Mouse (Mus musculus) midbrain, embryonic 11.5 days (tissue): Measurements from ENCODE around the gene Rab14. TPM values are rescaled to one million over a fixed set of nuclear protein-coding genes. Genes with fewer than 3 reads are reported as not detected.

Experiments
- ATAC-seq: fragments of 200-750 bp; cut with Nextera tagmentation; 2 replicates; pipeline ENCODE4 v1.8.0; 2017; ENCODE audit warnings: moderate TSS enrichment, moderate library complexity; ENCODE audit not compliant: low FRiP score
- DNase-seq: peaks from one replicate; pipeline ENCODE4 v3.0.0; 2015; ENCODE audit warnings: low spot score; ENCODE audit errors: missing footprints
- H3K27ac ChIP-seq: fragments of 300-500 bp; sonication (generic); 2 replicates; pipeline ENCODE4 v1.5.1; 2014; ENCODE audit warnings: low read depth, low read length
- H3K27me3 ChIP-seq: fragments of 300-500 bp; sonication (generic); 2 replicates; pipeline ENCODE4 v1.6.1; 2014; ENCODE audit warnings: mild to moderate bottlenecking, low read length, moderate library complexity, mixed read lengths; ENCODE audit not compliant: control insufficient read depth, insufficient read depth
- H3K36me3 ChIP-seq: fragments of 300-500 bp; sonication (generic); 2 replicates; pipeline ENCODE4 v1.6.1; 2014; ENCODE audit warnings: mild to moderate bottlenecking, low read length, moderate library complexity, mixed read lengths; ENCODE audit not compliant: control insufficient read depth, insufficient read depth
- H3K4me1 ChIP-seq: fragments of 300-500 bp; sonication (generic); 2 replicates; pipeline ENCODE4 v1.6.1; 2014; ENCODE audit warnings: low read length; ENCODE audit not compliant: control insufficient read depth, insufficient read depth
- H3K4me2 ChIP-seq: fragments of 300-500 bp; sonication (generic); 2 replicates; pipeline ENCODE4 v1.6.1; 2014; ENCODE audit warnings: mild to moderate bottlenecking, moderate library complexity
- H3K4me3 ChIP-seq: fragments of 300-500 bp; sonication (generic); 2 replicates; pipeline ENCODE4 v1.5.1; 2014; ENCODE audit warnings: low read depth, low read length
- H3K9ac ChIP-seq: fragments of 300-500 bp; sonication (generic); 2 replicates; pipeline ENCODE4 v1.6.1; 2014; ENCODE audit warnings: low read length
- H3K9me3 ChIP-seq: fragments of 300-500 bp; sonication (generic); 2 replicates; pipeline ENCODE4 v1.6.1; 2016; ENCODE audit warnings: low read length; ENCODE audit not compliant: control insufficient read depth
- WGBS: fragments of 180-500 bp; shearing (Covaris S2); extraction: QIAGEN DNeasy Blood & Tissue Kit; methylation state at CpG from one replicate; pipeline ENCODE4 v1.1.7; 2014; 5-methylcytosine and 5-hydroxymethylcytosine counted together
- polyA plus RNA-seq: library from polyadenylated mRNA; unstranded; fragments of >200 nt; fragmentation: Nextera tagmentation; extraction: Ambion mirVana; gene quantifications from 2 replicates; pipeline ENCODE4 v1.2.1, GENCODE M21; 2014

Gene Rab14
- polyA plus RNA-seq, result 283 and 293 TPM in 2 replicates

GRCm38 (mm10) chr2:35200898-35201668 lies at the start of gene Rab14:
TSS of gene Rab14 (minus strand) at chr2:35201120.
- peak within 1 kb of the TSS; percentile 90 for H3K27ac ChIP-seq
- DNase-seq (peak; percentile 100), ATAC-seq (peak; percentile 98)
- H3K4me2 ChIP-seq, result peak within 1 kb of the TSS; percentile 74
- under 1% methylated on average over 47 of the region's 47 CpGs for WGBS
- peak within 1 kb of the TSS; percentile 90 for H3K4me3 ChIP-seq
- H3K9me3 ChIP-seq, result no peaks in the 10 kb centered on the region
- H3K36me3 ChIP-seq, result no peaks in the 10 kb centered on the region
- H3K4me1 ChIP-seq, result peaks cover 10% of the 10 kb centered on the region
- peak within 1 kb of the TSS; percentile 96 for H3K9ac ChIP-seq
- no peaks in the 10 kb centered on the region for H3K27me3 ChIP-seq

DNA sequence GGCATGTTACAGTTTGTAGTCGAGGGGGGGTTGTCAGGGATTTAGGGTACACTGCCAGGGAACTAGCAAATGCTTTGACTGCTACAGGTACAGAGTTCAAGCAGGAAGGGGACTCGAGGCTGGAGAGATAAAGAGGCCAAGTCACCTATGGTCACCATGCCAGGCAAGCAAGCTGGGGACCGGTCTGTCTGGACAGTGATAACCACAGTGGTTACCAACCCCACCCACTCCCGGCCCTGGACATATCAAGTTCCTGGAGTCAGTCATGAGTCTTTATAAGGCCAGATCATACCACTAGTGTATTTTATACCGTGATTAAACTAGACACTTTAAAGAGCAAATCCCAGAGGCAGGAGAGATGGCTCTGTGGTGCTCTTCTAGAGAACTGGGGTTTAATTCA lies 46.8 kb upstream of the Rab14 start:
- no peak overlapping the region for H3K27ac ChIP-seq
- no peak overlapping the region for H3K4me3 ChIP-seq
- no peak overlapping the region for H3K9ac ChIP-seq
- H3K4me2 ChIP-seq, result no peak overlapping the region
- no peak for DNase-seq
- no peaks in the 10 kb centered on the region for H3K9me3 ChIP-seq
- no peak for ATAC-seq
- H3K4me1 ChIP-seq, result peaks cover 3% of the 10 kb centered on the region; the same call in 1 of the 2 replicates
- H3K27me3 ChIP-seq, result no peaks in the 10 kb centered on the region
- no peaks in the 10 kb centered on the region for H3K36me3 ChIP-seq
- WGBS, result 72% methylated on average over 5 of the region's 5 CpGs

GRCm38 (mm10) chr2:35244241-35244640 lies 43.3 kb upstream of the Rab14 start:
- no peak for DNase-seq
- WGBS, result 45% methylated on average over 3 of the region's 3 CpGs
- H3K36me3 ChIP-seq, result no peaks in the 10 kb centered on the region
- H3K4me3 ChIP-seq, result no peak overlapping the region
- no peaks in the 10 kb centered on the region for H3K9me3 ChIP-seq
- no peaks in the 10 kb centered on the region for H3K4me1 ChIP-seq
- no peak for ATAC-seq
- no peak overlapping the region for H3K4me2 ChIP-seq
- H3K27me3 ChIP-seq, result no peaks in the 10 kb centered on the region
- H3K9ac ChIP-seq, result no peak overlapping the region
- no peak overlapping the region for H3K27ac ChIP-seq

DNA sequence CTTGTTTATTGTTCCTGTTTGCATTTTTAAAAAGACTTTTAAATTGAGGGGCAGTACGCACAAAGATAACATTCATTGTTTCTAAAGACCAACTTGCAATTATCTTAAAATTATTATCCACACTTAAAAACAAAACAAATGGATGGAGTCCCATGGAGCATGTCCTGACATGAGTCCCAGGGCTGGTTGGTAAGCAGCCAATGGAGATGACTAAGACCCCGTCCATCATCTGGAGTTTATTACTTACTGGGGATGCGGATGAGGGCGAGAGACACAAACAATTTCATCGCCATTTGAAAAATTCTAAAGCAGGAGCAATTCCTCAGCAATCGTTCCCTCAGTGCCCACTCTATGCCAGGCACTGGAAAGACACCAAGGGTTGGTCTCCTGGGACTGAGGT lies 34.1 kb upstream of the Rab14 start:
- WGBS, result 86% methylated on average over 6 of the region's 6 CpGs
- no peak for ATAC-seq
- no peak overlapping the region for H3K4me2 ChIP-seq
- no peak overlapping the region for H3K4me3 ChIP-seq
- no peak overlapping the region for H3K27ac ChIP-seq
- H3K4me1 ChIP-seq, result 0 out of 2 replicates have a peak, but pooled peaks cover 2% of the 10 kb centered on the region
- H3K9ac ChIP-seq, result no peak overlapping the region
- DNase-seq, result no peak
- no peaks in the 10 kb centered on the region for H3K36me3 ChIP-seq
- H3K9me3 ChIP-seq, result no peaks in the 10 kb centered on the region
- H3K27me3 ChIP-seq, result no peaks in the 10 kb centered on the region

DNA sequence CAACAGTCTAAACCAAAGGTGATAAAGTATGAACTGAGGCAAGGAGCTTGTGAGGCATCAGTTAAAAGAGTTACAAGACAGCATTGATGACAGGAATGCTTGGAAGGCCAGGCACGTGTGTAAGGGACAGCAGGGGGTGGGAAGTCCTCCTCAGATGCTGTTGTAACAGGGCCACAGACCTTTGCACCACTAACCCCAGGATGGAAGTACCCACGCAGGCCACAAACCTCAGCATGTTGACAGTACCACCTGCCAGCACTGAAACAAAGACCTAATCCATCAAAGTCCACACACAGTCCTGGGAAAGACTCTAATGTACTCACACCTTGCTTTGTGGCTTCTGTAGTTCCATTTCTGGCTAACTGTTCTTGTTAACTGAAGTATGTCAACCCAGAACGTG lies 33.0 kb upstream of the Rab14 start:
- Histone ChIP-seq H3K9me3 (no peaks in the 10 kb centered on the region), H3K4me3 (no peak overlapping the region), H3K9ac (no peak overlapping the region), H3K27ac (no peak overlapping the region), H3K4me2 (no peak overlapping the region), H3K36me3 (no peaks in the 10 kb centered on the region), H3K27me3 (no peaks in the 10 kb centered on the region), H3K4me1 (0 out of 2 replicates have a peak, but pooled peaks cover 2% of the 10 kb centered on the region)
- no peak for ATAC-seq
- WGBS, result 25% methylated on average over 3 of the region's 3 CpGs
- DNase-seq, result no peak

DNA sequence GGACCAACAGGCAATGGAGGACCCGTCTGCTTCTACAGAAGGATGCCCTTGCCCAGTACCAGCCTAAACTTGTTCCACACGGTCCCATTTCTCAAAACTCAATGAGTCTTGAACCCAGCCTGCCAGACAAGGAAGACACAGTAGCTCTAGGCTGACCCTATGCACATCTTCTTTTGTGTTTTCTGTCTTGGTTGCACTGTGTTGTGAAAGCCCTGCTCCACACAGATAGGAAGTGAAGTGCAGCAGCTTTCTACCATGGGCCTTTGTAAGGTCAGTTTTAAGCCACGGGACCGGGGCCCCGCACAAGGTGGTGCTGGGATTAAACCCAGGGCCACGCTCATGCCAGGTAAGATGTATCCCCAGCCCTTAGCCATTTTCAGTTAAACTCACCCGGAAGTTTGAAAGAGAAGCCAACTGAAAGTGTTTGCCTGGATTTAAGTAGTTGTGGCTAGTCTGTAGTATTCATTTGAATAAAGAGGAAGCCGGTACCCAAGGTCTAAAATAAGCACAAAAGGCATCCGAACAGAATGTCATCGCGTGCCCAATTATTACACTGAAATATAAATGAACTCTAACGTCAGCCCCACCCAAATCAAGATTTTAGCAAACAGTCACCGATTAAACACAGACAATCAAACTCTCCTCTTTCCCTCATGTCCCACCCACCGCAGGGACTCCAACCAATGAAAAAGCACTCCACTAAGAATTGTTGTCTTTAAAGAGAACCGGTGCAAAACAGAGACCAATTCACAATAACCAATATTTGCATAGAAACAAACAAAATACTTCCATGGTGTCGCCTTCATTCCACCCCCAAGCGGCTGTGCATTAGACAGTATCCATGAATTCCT lies 31.9 kb upstream of the Rab14 start:
- H3K9ac ChIP-seq, result no peak overlapping the region
- no peak for DNase-seq
- no peak overlapping the region for H3K27ac ChIP-seq
- no peak overlapping the region for H3K4me3 ChIP-seq
- no peak for ATAC-seq
- peaks cover 2% of the 10 kb centered on the region; the same call in 1 of the 2 replicates for H3K4me1 ChIP-seq
- H3K36me3 ChIP-seq, result no peaks in the 10 kb centered on the region
- H3K4me2 ChIP-seq, result no peak overlapping the region
- 72% methylated on average over 17 of the region's 17 CpGs for WGBS
- no peaks in the 10 kb centered on the region for H3K9me3 ChIP-seq
- no peaks in the 10 kb centered on the region for H3K27me3 ChIP-seq

- H3K9me3 ChIP-seq, result no peaks in the 10 kb centered on the region
- no peak overlapping the region for H3K4me3 ChIP-seq
- H3K4me2 ChIP-seq, result no peak overlapping the region
- H3K27ac ChIP-seq, result no peak overlapping the region
- no peak overlapping the region for H3K9ac ChIP-seq
- H3K4me1 ChIP-seq, result peaks cover 2% of the 10 kb centered on the region; the same call in 1 of the 2 replicates
- DNase-seq (no peak), ATAC-seq (no peak)
- no peaks in the 10 kb centered on the region for H3K27me3 ChIP-seq
- WGBS, result 82% methylated on average over 2 of the region's 2 CpGs
- no peaks in the 10 kb centered on the region for H3K36me3 ChIP-seq
Measured at GRCm38 (mm10) chr2:35231871-35232270, 31.0 kb upstream of the Rab14 start.

DNA sequence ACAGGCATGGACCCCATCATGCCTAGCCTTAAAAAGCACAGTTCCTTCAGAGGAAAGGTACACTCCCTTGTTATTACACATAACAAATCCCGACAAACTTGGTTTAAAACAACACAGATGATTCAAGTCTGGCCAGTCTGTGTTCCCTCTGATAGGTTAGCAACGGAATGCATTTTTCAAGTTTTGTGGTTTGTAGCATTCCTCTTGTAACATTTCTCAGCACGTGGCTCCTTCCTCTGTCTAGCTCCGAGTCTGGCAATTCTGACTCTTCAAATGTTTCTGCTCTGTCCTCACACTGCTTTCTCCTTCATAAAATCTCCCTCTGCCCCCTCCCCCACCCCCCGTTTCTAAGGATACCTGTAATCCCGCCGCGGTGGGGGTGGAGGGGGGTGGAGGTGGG lies 29.3 kb upstream of the Rab14 start:
- Histone ChIP-seq H3K27me3 (no peaks in the 10 kb centered on the region), H3K9me3 (no peaks in the 10 kb centered on the region), H3K9ac (no peak overlapping the region), H3K36me3 (no peaks in the 10 kb centered on the region), H3K4me3 (no peak overlapping the region), H3K4me2 (no peak overlapping the region), H3K27ac (no peak overlapping the region), H3K4me1 (peaks cover 2% of the 10 kb centered on the region; the same call in 1 of the 2 replicates)
- 25% methylated on average over 8 of the region's 8 CpGs for WGBS
- no peak for DNase-seq
- ATAC-seq, result no peak

GRCm38 (mm10) chr2:35228145-35228544 lies 27.2 kb upstream of the Rab14 start:
- DNase-seq (peak; percentile 86), ATAC-seq (no peak)
- no peaks in the 10 kb centered on the region for H3K9me3 ChIP-seq
- H3K9ac ChIP-seq, result no peak overlapping the region
- H3K36me3 ChIP-seq, result no peaks in the 10 kb centered on the region
- H3K4me1 ChIP-seq, result peaks cover 2% of the 10 kb centered on the region; the same call in 1 of the 2 replicates
- H3K27me3 ChIP-seq, result no peaks in the 10 kb centered on the region
- H3K4me3 ChIP-seq, result no peak overlapping the region
- H3K27ac ChIP-seq, result no peak overlapping the region
- no peak overlapping the region for H3K4me2 ChIP-seq
- WGBS, result 51% methylated on average over 4 of the region's 4 CpGs
